20 mouse cellular contexts compared by ENCODE assay signal in genomic region chr11:83383532-83383887, GRCm38 (mm10). TPM values are rescaled to one million over a fixed set of nuclear protein-coding genes. Genes with fewer than 3 reads are reported as not detected.
"Had no signal": no experiment of that assay in that cellular context is flagged by ENCODE, and none has a peak within 500 bp of the region (broad histone marks: within the 10 kb centered on the region; RNA-seq: fewer than 3 reads in every experiment).

No protein-coding gene starts in this region.

- H3K4me1 ChIP-seq: stomach, embryonic 15.5 days had no signal

- H3K4me3 ChIP-seq: limb, embryonic 13.5 days; midbrain, embryonic 12.5 days; myocyte; stomach, embryonic 15.5 days had no signal

- H3K27ac ChIP-seq: limb, embryonic 13.5 days; liver, embryonic 14.5 days; midbrain, embryonic 12.5 days; stomach, embryonic 15.5 days had no signal

- H3K9ac ChIP-seq: limb, embryonic 13.5 days; liver, embryonic 14.5 days; midbrain, embryonic 12.5 days; stomach, embryonic 15.5 days had no signal

- H3K9me3 ChIP-seq: limb, embryonic 13.5 days; midbrain, embryonic 12.5 days; stomach, embryonic 15.5 days had no signal

- H3K27me3 ChIP-seq: limb, embryonic 13.5 days; midbrain, embryonic 12.5 days; stomach, embryonic 15.5 days had no signal

- DNase-seq: kidney, adult 8-10 months; kidney, postnatal 25 days; layer of hippocampus, adult 9-11 months; left cerebral cortex, postnatal 4 days; lung, adult 18-20 months; retina, postnatal 1 day; thymus, adult 2 months; thymus, postnatal 25 days had no signal

- H3K4me2 ChIP-seq: limb, embryonic 13.5 days; midbrain, embryonic 12.5 days; stomach, embryonic 15.5 days had no signal

- H3K36me3 ChIP-seq: stomach, embryonic 15.5 days had no signal

RNA-seq across cellular contexts. Expression of gene Gas2l2, which starts 45.7 kb away (rescaled TPM):
- total RNA-seq: liver, adult 2 months; megakaryocyte-erythroid progenitor cell, adult 5-6 weeks; neutrophil, adult 5-6 weeks had no signal
- polyA plus RNA-seq: kidney, embryonic 16.5 days; limb, embryonic 13.5 days; liver, adult 2 months; liver, embryonic 14.5 days; midbrain, embryonic 12.5 days; myocyte; spleen, adult 2 months; stomach, embryonic 15.5 days; testis, adult 2 months had no signal

RNA-seq across cellular contexts. Expression of gene 1700020L24Rik, which starts 54.0 kb away (rescaled TPM):
- total RNA-seq: liver, adult 2 months; megakaryocyte-erythroid progenitor cell, adult 5-6 weeks had no signal
- polyA plus RNA-seq: kidney, embryonic 16.5 days; liver, adult 2 months; lung, embryonic 16.5 days had no signal
